Mouse (Mus musculus) stomach, embryonic 16.5 days (tissue): Measurements from ENCODE around the gene Pfkm. TPM values are rescaled to one million over a fixed set of nuclear protein-coding genes. Genes with fewer than 3 reads are reported as not detected.
A peak's percentile ranks its signal among the peaks of the same experiment; 100 is the strongest.

Experiments used
- ATAC-seq: fragments of 200-750 bp; cut with Nextera tagmentation; 2 replicates; pipeline ENCODE4 v1.8.0; 2017; ENCODE audit warnings: moderate number of reproducible peaks, moderate TSS enrichment; ENCODE audit not compliant: insufficient read depth, low FRiP score
- H3K27ac ChIP-seq: fragments of 300-500 bp; sonication (generic); 2 replicates; pipeline ENCODE4 v1.5.1; 2014; ENCODE audit warnings: low read length
- H3K27me3 ChIP-seq: fragments of 300-500 bp; sonication (generic); 2 replicates; pipeline ENCODE4 v1.6.1; 2014; ENCODE audit warnings: low read length, control low read depth, mixed read lengths; ENCODE audit not compliant: control insufficient read depth, insufficient read depth
- H3K36me3 ChIP-seq: fragments of 300-500 bp; sonication (generic); 2 replicates; pipeline ENCODE4 v1.6.1; 2014; ENCODE audit warnings: low read length; ENCODE audit not compliant: control insufficient read depth, insufficient read depth
- H3K4me1 ChIP-seq: fragments of 300-500 bp; sonication (generic); 2 replicates; pipeline ENCODE4 v1.6.1; 2014; ENCODE audit warnings: low read length, control low read depth, mixed read lengths; ENCODE audit not compliant: control insufficient read depth, insufficient read depth
- H3K4me2 ChIP-seq: fragments of 300-500 bp; sonication (generic); 2 replicates; pipeline ENCODE4 v1.6.1; 2014; ENCODE audit warnings: low read depth, low read length, mixed read lengths
- H3K4me3 ChIP-seq: fragments of 300-500 bp; sonication (generic); replicated peaks from 2 replicates; pipeline ENCODE4 v1.5.1; 2014; ENCODE audit warnings: mild to moderate bottlenecking, low read length
- H3K9ac ChIP-seq: fragments of 300-500 bp; sonication (generic); 2 replicates; pipeline ENCODE4 v1.6.1; 2014; ENCODE audit warnings: low read length
- H3K9me3 ChIP-seq: fragments of 300-500 bp; sonication (generic); replicated peaks from 2 replicates; pipeline ENCODE4 v1.6.1; 2016; ENCODE audit warnings: low read length, control low read depth; ENCODE audit not compliant: control insufficient read depth
- WGBS: fragments of 180-500 bp; shearing (Covaris S2); extraction: QIAGEN DNeasy Blood & Tissue Kit; methylation state at CpG from one replicate; pipeline ENCODE4 v1.1.7; 2014; 5-methylcytosine and 5-hydroxymethylcytosine counted together
- polyA plus RNA-seq: library from polyadenylated mRNA; unstranded; fragments of >200 nt; fragmentation: Nextera tagmentation; extraction: Ambion mirVana; gene quantifications from 2 replicates; pipeline ENCODE4 v1.2.1, GENCODE M21; 2015

The Pfkm gene
- polyA plus RNA-seq, 1 experiment from 2014 or later = 45.5 TPM

DNA sequence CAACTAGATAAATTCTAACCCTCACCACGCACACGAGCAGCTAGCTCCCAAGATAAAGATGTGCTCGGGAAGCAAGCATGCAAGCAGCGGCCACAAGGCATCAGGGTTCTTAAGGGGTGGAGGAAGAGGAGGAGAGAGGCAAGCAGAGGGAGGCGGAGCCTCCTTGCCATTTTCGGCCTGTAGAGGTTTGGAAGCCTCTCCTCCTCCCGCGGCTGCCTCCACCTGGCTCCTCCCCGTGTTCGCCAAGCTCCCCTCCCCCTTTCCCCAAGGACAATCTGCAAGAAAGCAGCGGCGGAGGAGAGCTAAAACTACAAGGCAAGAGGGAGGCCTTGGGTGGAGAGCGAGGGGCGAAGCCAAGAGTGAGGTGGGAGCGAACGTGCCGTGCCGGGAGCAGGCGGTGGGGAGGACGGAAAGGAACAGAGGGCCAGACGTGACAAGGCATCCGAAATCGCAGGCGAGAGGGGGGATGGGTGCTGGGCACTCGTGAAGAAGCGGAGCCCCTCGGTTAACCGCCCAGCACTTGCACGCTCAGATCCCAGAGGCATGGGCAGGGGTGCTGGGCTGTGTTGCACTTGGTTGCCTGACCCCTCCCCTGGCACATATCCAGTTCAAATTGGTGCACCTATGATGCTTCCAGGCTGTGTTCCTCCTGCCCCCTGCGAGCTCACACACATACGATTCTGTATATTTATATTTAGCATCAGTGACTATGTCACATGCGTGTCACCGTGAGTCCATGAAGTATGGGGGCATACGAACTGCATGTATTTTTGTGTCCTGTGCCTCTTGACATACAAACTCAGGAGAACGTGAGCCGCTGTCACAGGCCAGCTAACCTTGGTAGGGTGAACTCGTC lies 16.1 kb downstream of the Pfkm start:
- ATAC-seq = peak; percentile 94
- H3K4me1 ChIP-seq = peaks cover 12% of the 10 kb centered on the region
- H3K9me3 ChIP-seq = no peaks in the 10 kb centered on the region
- no peaks in the 10 kb centered on the region for H3K27me3 ChIP-seq
- peak overlapping the region; percentile 76 for H3K4me3 ChIP-seq
- peak overlapping the region; percentile 76 for H3K27ac ChIP-seq
- H3K4me2 ChIP-seq = peak overlapping the region; percentile 78
- H3K9ac ChIP-seq = peak overlapping the region; percentile 90
- 2% methylated on average over 37 of the region's 37 CpGs for WGBS
- no peaks in the 10 kb centered on the region for H3K36me3 ChIP-seq

- Histone ChIP-seq H3K27ac (no peak overlapping the region), H3K4me3 (no peak overlapping the region), H3K27me3 (no peaks in the 10 kb centered on the region), H3K4me1 (peaks cover 12% of the 10 kb centered on the region), H3K9me3 (no peaks in the 10 kb centered on the region), H3K4me2 (no peak overlapping the region), H3K9ac (0 out of 2 replicates have a peak overlapping the region, but pooled peaks have one; percentile 23), H3K36me3 (no peaks in the 10 kb centered on the region)
- 60% methylated on average over 5 of the region's 5 CpGs for WGBS
- no peak; the same call in 1 of the 2 replicates for ATAC-seq
Observed at GRCm38 (mm10) chr15:98111791-98112190, 19.4 kb downstream of the Pfkm start.

DNA sequence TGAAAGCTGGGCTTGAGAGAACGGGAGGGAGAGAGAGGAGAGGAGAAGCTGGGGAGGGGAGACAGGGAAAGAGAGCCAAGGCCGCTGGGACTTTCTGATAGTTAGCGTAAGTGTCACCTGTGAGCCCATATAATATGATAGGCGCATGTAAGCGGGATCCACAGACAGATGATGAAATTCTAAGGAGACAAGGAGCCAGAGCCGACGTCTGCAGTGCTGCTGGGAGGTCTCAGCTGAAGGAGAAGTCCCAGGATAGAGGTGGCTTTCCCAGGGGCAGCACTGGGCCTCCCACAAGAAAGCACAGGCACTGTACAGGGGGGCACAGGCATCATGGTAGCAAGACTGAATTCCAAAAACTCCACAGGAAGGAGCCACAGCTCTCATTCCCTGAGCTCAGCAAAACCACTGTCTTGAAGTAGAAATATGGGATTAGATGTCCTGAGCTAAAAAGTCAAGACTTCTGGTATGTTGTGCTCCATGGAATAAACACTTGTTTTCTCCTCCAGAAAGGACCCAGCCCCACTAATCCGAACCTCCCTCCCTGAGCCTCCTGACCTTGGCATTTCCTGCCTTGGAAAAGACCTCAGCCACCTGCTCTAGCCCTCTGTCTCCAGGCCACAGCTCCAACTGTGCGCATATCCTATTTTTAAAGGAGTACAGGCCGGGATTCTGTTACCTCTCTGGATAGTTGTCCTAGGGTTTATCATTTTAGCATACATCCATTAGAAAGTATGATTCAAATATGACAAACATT lies 21.9 kb downstream of the Pfkm start:
- no peak overlapping the region for H3K4me2 ChIP-seq
- H3K9me3 ChIP-seq = no peaks in the 10 kb centered on the region
- ATAC-seq = no peak
- 0 out of 2 replicates have a peak, but pooled peaks cover 2% of the 10 kb centered on the region for H3K4me1 ChIP-seq
- H3K9ac ChIP-seq = no peak overlapping the region
- H3K27ac ChIP-seq = no peak overlapping the region
- no peaks in the 10 kb centered on the region; the same call in 1 of the 2 replicates for H3K36me3 ChIP-seq
- H3K27me3 ChIP-seq = no peaks in the 10 kb centered on the region
- H3K4me3 ChIP-seq = no peak overlapping the region
- WGBS = 78% methylated on average over 10 of the region's 10 CpGs

DNA sequence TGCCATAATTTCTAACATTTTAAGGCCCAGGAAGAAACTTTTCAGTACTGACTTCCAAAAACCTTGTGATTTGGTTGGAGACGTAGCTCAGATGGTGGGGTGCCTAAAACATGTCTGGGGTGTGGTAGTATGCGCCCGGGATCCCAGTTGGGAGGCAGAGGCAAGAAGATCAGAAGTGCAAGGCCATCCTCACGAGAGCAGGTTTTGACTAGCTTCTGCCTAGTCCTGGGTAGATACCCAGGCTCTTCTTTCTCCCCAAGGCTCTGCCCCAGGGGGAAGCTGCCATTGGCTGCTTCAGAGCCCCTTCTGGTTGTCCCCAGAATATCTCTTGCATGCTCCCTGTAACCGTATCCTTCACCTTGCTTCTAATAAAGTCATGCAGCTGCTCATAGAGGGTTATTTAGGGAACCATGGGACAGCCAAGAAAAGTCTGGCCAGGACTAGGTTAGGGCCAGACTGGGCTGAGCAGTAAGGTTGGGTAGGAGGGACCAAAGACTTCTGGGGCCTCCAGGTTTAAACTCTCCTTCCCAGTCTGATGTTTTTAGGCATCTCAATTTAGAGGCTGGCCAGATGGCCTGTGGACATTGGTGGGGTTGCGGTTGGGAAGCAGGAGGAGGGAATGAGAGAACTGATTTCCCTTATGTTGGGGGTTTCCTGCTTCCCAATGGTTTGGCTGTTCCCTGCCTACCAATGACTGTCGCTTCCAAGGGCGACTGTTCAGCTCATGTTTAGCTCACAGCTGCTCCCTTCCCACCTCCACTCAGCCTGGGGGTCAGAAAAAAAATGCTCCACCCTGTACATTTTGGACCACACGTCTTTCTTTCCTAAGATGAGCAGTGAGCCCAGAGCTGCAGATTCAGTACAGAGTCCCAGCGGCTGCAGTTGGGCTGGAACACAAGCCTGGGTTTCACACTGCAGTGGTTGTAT lies 22.7 kb downstream of the Pfkm start:
- H3K4me2 ChIP-seq = no peak overlapping the region
- H3K9me3 ChIP-seq = no peaks in the 10 kb centered on the region
- no peak for ATAC-seq
- no peaks in the 10 kb centered on the region; the same call in 1 of the 2 replicates for H3K36me3 ChIP-seq
- H3K4me1 ChIP-seq = no peaks in the 10 kb centered on the region
- no peaks in the 10 kb centered on the region for H3K27me3 ChIP-seq
- no peak overlapping the region for H3K4me3 ChIP-seq
- 83% methylated on average over 10 of the region's 10 CpGs for WGBS
- H3K9ac ChIP-seq = no peak overlapping the region
- no peak overlapping the region for H3K27ac ChIP-seq

- Histone ChIP-seq H3K9ac (no peak overlapping the region), H3K27me3 (no peaks in the 10 kb centered on the region), H3K9me3 (no peaks in the 10 kb centered on the region), H3K36me3 (no peaks in the 10 kb centered on the region; the same call in 1 of the 2 replicates), H3K4me1 (no peaks in the 10 kb centered on the region), H3K4me2 (no peak overlapping the region), H3K27ac (no peak overlapping the region), H3K4me3 (no peak overlapping the region)
- ATAC-seq = no peak
- WGBS = 89% methylated on average over 9 of the region's 9 CpGs
Observed at GRCm38 (mm10) chr15:98115779-98116163, 23.4 kb downstream of the Pfkm start.

DNA sequence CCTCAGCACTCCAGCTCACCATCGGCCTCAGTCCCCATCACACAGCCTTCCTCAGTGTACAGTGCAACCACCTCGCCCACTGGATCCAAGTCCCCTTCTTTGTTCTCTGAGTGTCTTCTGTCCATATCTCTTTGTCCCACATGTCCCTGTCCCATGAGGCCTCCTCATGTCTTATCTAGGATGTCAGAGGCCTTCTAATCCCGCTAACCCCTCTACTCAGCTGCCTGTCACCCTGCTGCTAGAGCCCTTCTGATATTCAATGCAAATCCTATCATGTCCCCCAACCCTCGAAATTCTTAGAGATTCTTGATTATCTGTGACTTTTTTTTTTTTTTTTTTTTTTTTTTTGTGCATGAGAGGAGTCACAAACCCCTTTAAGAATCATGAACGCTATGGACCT lies 23.9 kb downstream of the Pfkm start:
- no peaks in the 10 kb centered on the region for H3K27me3 ChIP-seq
- no peak for ATAC-seq
- no peaks in the 10 kb centered on the region; the same call in 1 of the 2 replicates for H3K36me3 ChIP-seq
- H3K27ac ChIP-seq = no peak overlapping the region
- H3K4me1 ChIP-seq = no peaks in the 10 kb centered on the region
- no peaks in the 10 kb centered on the region for H3K9me3 ChIP-seq
- no peak overlapping the region for H3K9ac ChIP-seq
- no peak overlapping the region for H3K4me3 ChIP-seq
- H3K4me2 ChIP-seq = no peak overlapping the region
- 84% methylated on average over 5 of the region's 5 CpGs for WGBS

GRCm38 (mm10) chr15:98119363-98119762 lies 27.0 kb downstream of the Pfkm start:
- Histone ChIP-seq H3K9ac (no peak overlapping the region), H3K9me3 (no peaks in the 10 kb centered on the region), H3K27me3 (no peaks in the 10 kb centered on the region), H3K27ac (no peak overlapping the region), H3K36me3 (no peaks in the 10 kb centered on the region; the same call in none of the 2 replicates), H3K4me3 (no peak overlapping the region), H3K4me2 (no peak overlapping the region), H3K4me1 (no peaks in the 10 kb centered on the region)
- WGBS = 88% methylated on average over 12 of the region's 12 CpGs
- no peak for ATAC-seq

- Histone ChIP-seq H3K27me3 (no peaks in the 10 kb centered on the region), H3K27ac (no peak overlapping the region), H3K4me2 (no peak overlapping the region), H3K9me3 (no peaks in the 10 kb centered on the region), H3K4me3 (no peak overlapping the region), H3K4me1 (no peaks in the 10 kb centered on the region), H3K9ac (no peak overlapping the region), H3K36me3 (no peaks in the 10 kb centered on the region; the same call in none of the 2 replicates)
- WGBS = 93% methylated on average over 20 of the region's 20 CpGs
- no peak for ATAC-seq
Observed at GRCm38 (mm10) chr15:98120831-98121230, 28.4 kb downstream of the Pfkm start.
